Mouse (Mus musculus): ENCODE results near the gene Megf8. TPM values are rescaled to one million over a fixed set of nuclear protein-coding genes. Genes with fewer than 3 reads are reported as not detected.

The Megf8 gene
- 1.1 and 1.4 TPM in 2 replicates for polyA plus RNA-seq (2012; rRNA removed)

DNA sequence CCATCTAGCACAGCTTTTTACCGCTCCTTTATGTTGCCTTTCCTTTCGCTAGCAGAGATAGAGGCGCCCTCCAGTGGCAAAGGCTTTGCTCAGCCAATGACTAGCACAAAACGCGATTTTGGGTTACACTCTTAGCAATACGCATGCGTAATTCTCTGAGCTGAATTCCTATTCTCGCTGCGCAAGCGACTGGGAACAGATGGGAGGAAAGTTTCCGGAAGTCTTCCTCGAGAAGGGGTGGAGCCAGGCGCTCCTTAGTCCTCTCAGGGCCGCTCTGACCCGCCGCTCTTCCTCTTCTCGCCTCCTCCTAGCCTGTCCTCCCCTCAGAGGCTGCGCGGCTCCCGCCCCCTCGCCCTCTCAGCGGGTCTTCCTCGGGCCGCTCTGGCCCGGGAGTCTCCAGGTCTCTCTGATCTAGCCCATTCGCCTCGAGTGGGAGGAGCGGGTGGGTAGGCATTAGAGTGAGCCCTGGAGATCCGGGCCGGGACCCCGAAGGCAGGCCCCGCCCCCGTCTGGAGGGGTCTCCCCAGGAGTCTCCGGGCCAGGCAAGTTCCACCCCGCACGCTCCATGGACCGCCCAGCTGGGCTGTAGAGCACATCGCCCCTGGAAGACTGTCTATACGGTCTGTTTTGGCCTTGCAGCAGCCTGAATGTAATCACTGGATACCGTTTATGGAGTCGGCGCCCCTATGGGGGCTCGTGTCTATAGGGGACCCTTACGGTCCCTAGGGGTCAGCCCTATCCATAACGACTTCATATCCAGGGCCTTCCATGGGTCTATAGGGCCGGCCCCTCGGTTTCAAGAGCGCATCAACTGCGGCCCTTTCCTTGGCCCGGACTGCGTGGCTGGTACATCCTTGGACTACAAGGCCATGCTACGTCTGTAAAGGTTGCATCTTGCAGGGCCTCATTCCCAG, at the start of gene Megf8:
Gene Megf8 (plus strand): TSS at position 633 of the 914 bp plus-strand sequence.

GRCm38 (mm10) chr7:25267301-25267750, 49.6 kb upstream of the Megf8 start, which contains the start of gene Cic:
TSS of gene Cic (plus strand) at chr7:25267704.

DNA sequence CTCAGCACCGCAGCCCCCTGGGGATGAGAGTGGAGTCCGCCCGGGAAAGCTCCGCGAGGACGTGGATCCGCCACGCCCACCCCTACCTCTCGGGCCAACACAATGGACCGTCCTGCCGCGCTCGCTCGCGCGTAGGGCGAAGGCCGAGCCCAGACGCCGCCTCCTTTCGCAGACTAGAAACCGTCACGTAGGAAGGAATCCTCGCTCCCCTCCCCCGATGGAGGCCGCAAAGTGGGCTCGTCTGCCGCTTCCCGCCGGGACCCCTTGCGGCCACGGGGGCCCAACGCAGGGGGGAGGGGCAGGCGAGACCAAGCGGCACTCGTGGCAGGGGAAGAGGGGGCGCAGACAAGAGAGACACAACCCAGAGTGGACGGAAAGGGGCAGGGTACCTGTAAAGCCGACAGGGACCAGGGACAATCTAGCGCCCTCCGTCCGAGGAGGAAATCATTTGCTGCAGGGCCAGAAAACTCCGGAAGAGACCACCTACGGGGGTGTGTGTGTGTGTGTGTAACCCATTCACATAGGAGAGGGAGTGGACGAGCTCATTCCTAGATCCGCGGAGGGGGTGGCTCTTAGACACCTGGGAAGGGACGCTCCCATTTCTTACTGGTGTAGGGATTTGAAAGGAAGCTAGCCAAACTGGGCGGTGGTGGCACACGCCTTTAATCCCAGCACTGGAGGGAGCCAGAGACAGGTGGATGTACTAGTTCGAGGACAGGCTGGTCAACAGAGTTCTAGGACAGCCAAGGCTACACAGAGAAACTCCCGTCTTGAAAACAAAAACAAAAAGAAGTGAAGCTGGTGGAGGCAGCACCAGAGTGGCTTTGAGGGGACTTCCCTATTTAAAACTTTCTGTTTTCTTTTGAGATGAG, 19.3 kb upstream of the Megf8 start, which contains the start of gene Pafah1b3:
Gene Pafah1b3 (minus strand): TSS at position 533 of the 872 bp plus-strand sequence.

DNA sequence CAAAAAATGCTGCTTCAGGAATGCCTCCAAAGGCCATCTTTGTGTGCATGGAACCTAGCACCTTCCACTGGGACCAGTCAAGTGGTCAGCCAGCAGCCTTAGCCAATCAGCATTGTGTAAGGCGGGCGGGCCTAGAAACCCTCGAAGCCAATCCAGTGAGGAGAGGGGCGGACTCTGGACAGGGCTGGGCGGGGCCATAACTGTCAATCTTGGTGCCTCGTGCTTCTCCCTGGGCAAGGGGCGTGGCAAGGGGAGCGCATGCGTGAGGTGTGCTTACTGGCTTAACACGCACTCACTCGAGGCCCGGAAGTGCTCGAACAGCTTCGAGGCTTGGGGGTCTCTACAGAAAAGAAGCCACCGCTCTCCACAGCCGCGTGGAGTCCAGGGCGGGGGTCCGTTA, 15.9 kb upstream of the Megf8 start, which contains the start of gene Prr19:
Gene Prr19 (plus strand): TSS at position 349 of the 400 bp plus-strand sequence.

DNA sequence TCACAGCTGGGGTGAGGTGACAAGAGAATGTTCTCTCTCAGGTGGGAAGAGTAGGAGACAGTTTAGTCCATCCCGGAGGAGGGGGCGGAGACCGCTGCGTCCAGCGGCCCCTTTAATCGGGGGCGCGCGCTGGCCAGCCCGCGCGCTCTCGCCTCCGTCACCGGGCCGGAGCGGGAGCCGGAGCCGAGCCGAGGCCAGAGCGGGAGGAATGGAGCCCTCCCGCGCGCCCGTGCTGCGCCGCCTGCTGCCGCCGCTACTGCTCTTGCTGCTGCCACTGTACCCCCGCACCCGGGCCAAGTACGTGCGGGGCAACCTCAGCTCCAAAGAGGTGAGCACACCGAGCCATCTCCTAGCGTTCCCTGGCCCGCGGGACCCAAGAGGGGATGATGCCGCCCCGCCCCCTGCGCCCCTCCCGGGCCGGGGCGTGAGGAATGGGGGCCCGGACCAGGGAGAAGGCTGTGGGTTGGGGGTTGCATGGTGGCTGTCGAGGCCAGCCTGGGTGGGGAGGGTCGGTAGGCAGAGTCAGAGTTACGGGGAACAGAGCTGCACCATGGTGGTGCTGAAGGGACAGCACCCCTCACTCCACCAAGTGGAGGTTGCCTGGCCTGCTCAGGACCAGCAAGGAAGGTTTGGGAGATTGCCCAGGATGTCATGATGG, 10.9 kb upstream of the Megf8 start, which contains the start of gene Tmem145:
Gene Tmem145 (plus strand): TSS at position 151 of the 658 bp plus-strand sequence.

GRCm38 (mm10) chr7:25369058-25369749, 52.2 kb downstream of the Megf8 start, which contains the start of gene Cnfn:
TSS of gene Cnfn (minus strand) at chr7:25369724.

DNA sequence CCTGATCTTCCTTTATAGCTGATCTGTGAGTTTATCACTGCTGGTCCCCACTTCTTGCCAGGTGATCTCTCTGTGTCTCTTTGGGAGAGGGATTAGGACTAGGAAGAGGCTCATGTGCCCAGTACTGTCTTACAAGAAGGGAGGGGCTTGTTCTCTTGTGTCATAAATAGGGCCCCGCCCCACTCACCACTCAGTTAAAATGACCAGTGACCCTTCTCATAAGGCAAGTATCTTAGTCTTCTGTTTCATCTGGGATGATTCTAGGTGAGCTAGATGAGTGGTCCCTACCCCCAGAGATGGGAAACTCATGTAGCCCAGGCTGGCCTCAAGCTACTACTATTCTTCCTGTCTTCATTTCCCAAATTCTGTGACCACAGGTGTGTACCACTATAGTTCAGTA, 81.6 kb downstream of the Megf8 start, which contains the start of gene Lipe:
Gene Lipe (minus strand): TSS at position 101 of the 400 bp plus-strand sequence.

DNA sequence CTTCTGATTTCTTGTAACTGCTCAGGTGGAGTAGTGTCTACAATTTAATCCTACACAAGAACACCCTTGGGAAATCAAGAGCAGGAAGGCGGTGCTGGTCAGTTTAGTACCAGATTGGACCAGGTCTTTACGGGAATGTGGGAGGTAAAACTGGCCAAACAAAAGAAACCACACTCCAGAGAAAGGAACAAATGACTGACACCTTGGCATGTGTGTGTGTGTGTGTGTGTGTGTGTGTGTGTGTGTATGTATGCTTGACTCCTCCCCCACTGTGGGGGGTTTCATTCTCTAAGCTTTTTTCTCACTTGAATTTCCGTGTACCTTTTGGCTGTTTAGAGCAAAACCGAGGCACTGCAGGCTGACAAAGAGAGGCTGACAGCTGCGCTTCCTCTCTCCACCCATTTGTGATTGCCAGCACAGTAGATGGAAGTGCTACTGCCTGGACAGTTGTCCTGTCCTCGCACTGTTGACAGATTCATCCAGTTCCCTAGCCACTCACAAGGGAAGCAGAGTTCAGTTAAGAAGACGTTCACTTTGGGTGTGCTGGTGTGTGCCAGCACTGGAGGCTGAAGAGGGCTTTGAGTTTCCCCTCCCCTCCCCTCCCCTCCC, 96.0 kb downstream of the Megf8 start, which contains the start of gene Cxcl17:
Gene Cxcl17 (minus strand): TSS at position 54 of the 609 bp plus-strand sequence.

Other genes with a start within 250 kb of the Megf8 start
- 5.0 and 6.4 TPM in 2 replicates for gene Grik5, start 244.8 kb upstream of the Megf8 start, polyA plus RNA-seq (2012; rRNA removed)
- 8.8 and 10.5 TPM in 2 replicates for gene Zfp574, start 244.6 kb upstream of the Megf8 start, polyA plus RNA-seq (2012; rRNA removed)
- 0.78 and 1.2 TPM in 2 replicates for gene Pou2f2, start 137.4 kb upstream of the Megf8 start, polyA plus RNA-seq (2012; rRNA removed)
- gene Dedd2, start 96.5 kb upstream of the Megf8 start, polyA plus RNA-seq (2012; rRNA removed) = 21.9 and 22.7 TPM in 2 replicates
- gene Zfp526, start 95.7 kb upstream of the Megf8 start, polyA plus RNA-seq (2012; rRNA removed) = 3.0 and 3.4 TPM in 2 replicates
- gene Gsk3a, start 79.3 kb upstream of the Megf8 start, polyA plus RNA-seq (2012; rRNA removed) = 36.1 and 41.2 TPM in 2 replicates
- gene Erf, start 66.4 kb upstream of the Megf8 start, polyA plus RNA-seq (2012; rRNA removed) = 8.3 and 9.0 TPM in 2 replicates
- 10.4 and 13.0 TPM in 2 replicates for gene Cic, start 49.5 kb upstream of the Megf8 start, polyA plus RNA-seq (2012; rRNA removed)
- 25.4 and 28.3 TPM in 2 replicates for gene Pafah1b3, start 19.2 kb upstream of the Megf8 start, polyA plus RNA-seq (2012; rRNA removed)
- 0.02 and 0.05 TPM in 2 replicates for gene Prr19, start 15.8 kb upstream of the Megf8 start, polyA plus RNA-seq (2012; rRNA removed)
- 0.05 and 0.08 TPM in 2 replicates for gene Tmem145, start 11.1 kb upstream of the Megf8 start, polyA plus RNA-seq (2012; rRNA removed)
- not detected in 2 replicates for gene Cnfn, start 52.6 kb downstream of the Megf8 start, polyA plus RNA-seq (2012; rRNA removed)
- gene Lipe, start 81.5 kb downstream of the Megf8 start, polyA plus RNA-seq (2012; rRNA removed) = 4.2 and 4.6 TPM in 2 replicates
- gene Cxcl17, start 95.7 kb downstream of the Megf8 start, polyA plus RNA-seq (2012; rRNA removed) = not detected in 2 replicates
- 28.6 and 33.7 TPM in 2 replicates for gene Ceacam1, start 160.4 kb downstream of the Megf8 start, polyA plus RNA-seq (2012; rRNA removed)
- gene Ceacam2, start 222.7 kb downstream of the Megf8 start, polyA plus RNA-seq (2012; rRNA removed) = 0.02 and 0.05 TPM in 2 replicates